Mouse (Mus musculus) CH12.LX (cell line): ENCODE measurements around the gene Map7d1. TPM values are rescaled to one million over a fixed set of nuclear protein-coding genes. Genes with fewer than 3 reads are reported as not detected.

ENCODE experiments used
- DNase-seq: peaks from one replicate; pipeline ENCODE4 v3.0.0-alpha.2; 2013; ENCODE audit errors: extremely low read depth
- H3K27ac ChIP-seq: 2 replicates; pipeline ENCODE4 v1.5.1; 2012; ENCODE audit warnings: low read depth, mild to moderate bottlenecking, control low read depth, moderate library complexity; ENCODE audit not compliant: insufficient read depth
- H3K27me3 ChIP-seq: replicated peaks from 2 replicates; pipeline ENCODE3; 2012; ENCODE audit warnings: inconsistent platforms
- H3K36me3 ChIP-seq, 2 experiments: replicated peaks in 1 of 2; 2 replicates each; pipeline versions ENCODE3 to v1.6.1; 2012; ENCODE audit warnings: inconsistent platforms in 1 of 2, low read length in 1 of 2, mild to moderate bottlenecking in 1 of 2, mixed read lengths in 1 of 2, moderate library complexity in 1 of 2; ENCODE audit not compliant: control insufficient read depth in 1 of 2, insufficient read depth in 1 of 2
- H3K4me1 ChIP-seq, 2 experiments: 2 replicates each; pipeline ENCODE4 v1.6.1; 2012; ENCODE audit warnings: inconsistent platforms in 1 of 2, moderate library complexity in 1 of 2; ENCODE audit not compliant: insufficient read depth in 2 of 2, control insufficient read depth in 1 of 2
- H3K4me2 ChIP-seq: 2 replicates; pipeline ENCODE4 v1.6.1; 2012; ENCODE audit warnings: low read depth, mild to moderate bottlenecking, control low read depth; ENCODE audit not compliant: poor library complexity, insufficient read depth, severe bottlenecking
- H3K4me3 ChIP-seq, 3 experiments: fragments of 150-350 bp in 1 of 3; sonication (generic) in 1 of 3; replicated peaks in 1 of 3; 2 replicates each; pipeline versions ENCODE3 to v1.5.1; 2011 to 2012; ENCODE audit warnings: low read depth in 2 of 3, low read length in 2 of 3, mild to moderate bottlenecking in 2 of 3, moderate library complexity in 2 of 3, control low read depth in 1 of 3, improper control_type of control experiment in 1 of 3, inconsistent platforms in 1 of 3, mixed read lengths in 1 of 3; ENCODE audit not compliant: poor library complexity in 1 of 3
- H3K79me2 ChIP-seq: replicated peaks from 2 replicates; pipeline ENCODE4 v1.6.1; 2012; ENCODE audit warnings: mild to moderate bottlenecking, moderate library complexity; ENCODE audit not compliant: control insufficient read depth, poor library complexity, insufficient read depth, severe bottlenecking; ENCODE audit errors: extremely low read depth
- H3K9ac ChIP-seq: 2 replicates; pipeline ENCODE4 v1.6.1; 2012; ENCODE audit warnings: low read depth, mild to moderate bottlenecking, control low read depth, moderate library complexity; ENCODE audit not compliant: insufficient read depth
- H3K9me3 ChIP-seq: replicated peaks from 2 replicates; pipeline ENCODE3; 2012; ENCODE audit warnings: low read length, inconsistent platforms, mixed read lengths
- BHLHE40 ChIP-seq: IDR thresholded peaks from 2 replicates; pipeline ENCODE4 v1.6.1; 2011; ENCODE audit warnings: mild to moderate bottlenecking, low read depth, low read length, improper control_type of control experiment
- CHD1 ChIP-seq: IDR thresholded peaks from 2 replicates; pipeline ENCODE4 v1.6.1; 2012; ENCODE audit warnings: low read depth, low read length, improper control_type of control experiment, inconsistent platforms
- CTCF ChIP-seq, 2 experiments: IDR thresholded peaks in 1 of 2; conservative IDR thresholded peaks in 1 of 2; 2 replicates each; pipeline ENCODE4 v1.5.1; 2011 to 2012; ENCODE audit warnings: low read depth in 2 of 2, low read length in 2 of 2, improper control_type of control experiment in 1 of 2, inconsistent platforms in 1 of 2, mild to moderate bottlenecking in 1 of 2, moderate library complexity in 1 of 2
- EP300 ChIP-seq: IDR thresholded peaks from 2 replicates; pipeline ENCODE4 v1.6.1; 2011; ENCODE audit warnings: low read length, improper control_type of control experiment
- GABPA ChIP-seq: IDR thresholded peaks from 2 replicates; pipeline ENCODE4 v1.6.1; 2012; ENCODE audit warnings: low read depth, low read length, improper control_type of control experiment, inconsistent platforms; ENCODE audit not compliant: insufficient replicate concordance
- IRF4 ChIP-seq: IDR thresholded peaks from 2 replicates; pipeline ENCODE4 v1.6.1; 2014; ENCODE audit warnings: low read depth, mild to moderate bottlenecking, inconsistent platforms, low read length, improper control_type of control experiment
- JUND ChIP-seq: conservative IDR thresholded peaks from 2 replicates; pipeline ENCODE4 v1.6.1; 2011; ENCODE audit warnings: low read depth, low read length, improper control_type of control experiment
- MAX ChIP-seq: IDR thresholded peaks from 2 replicates; pipeline ENCODE4 v1.6.1; 2011; ENCODE audit warnings: low read length, improper control_type of control experiment
- MXI1 ChIP-seq: IDR thresholded peaks from 2 replicates; pipeline ENCODE4 v1.6.1; 2011; ENCODE audit warnings: mild to moderate bottlenecking, low read depth, low read length, improper control_type of control experiment
- MYC ChIP-seq: IDR thresholded peaks from 2 replicates; pipeline ENCODE4 v1.6.1; 2011; ENCODE audit warnings: low read depth, mild to moderate bottlenecking, improper control_type of control experiment, low read length
- NELFE ChIP-seq: IDR thresholded peaks from 2 replicates; pipeline ENCODE4 v1.6.1; 2011; ENCODE audit warnings: low read depth, low read length, improper control_type of control experiment
- NRF1 ChIP-seq: IDR thresholded peaks from 2 replicates; pipeline ENCODE4 v1.6.1; 2014; ENCODE audit warnings: low read depth, mild to moderate bottlenecking, inconsistent platforms, low read length, improper control_type of control experiment, moderate library complexity
- SIN3A ChIP-seq: IDR thresholded peaks from 2 replicates; pipeline ENCODE4 v1.6.1; 2012; ENCODE audit warnings: low read length, improper control_type of control experiment, inconsistent platforms
- TBP ChIP-seq: conservative IDR thresholded peaks from 2 replicates; pipeline ENCODE4 v1.6.1; 2011; ENCODE audit warnings: low read depth, low read length, improper control_type of control experiment
- UBTF ChIP-seq: IDR thresholded peaks from 2 replicates; pipeline ENCODE4 v1.6.1; 2012; ENCODE audit warnings: low read depth, mild to moderate bottlenecking, inconsistent platforms, low read length, improper control_type of control experiment, moderate library complexity
- ZC3H11A ChIP-seq: IDR thresholded peaks from 2 replicates; pipeline ENCODE4 v1.6.1; 2012; ENCODE audit warnings: low read depth, mild to moderate bottlenecking, inconsistent platforms, low read length, improper control_type of control experiment
- ZNF384 ChIP-seq: IDR thresholded peaks from 2 replicates; pipeline ENCODE4 v1.6.1; 2012; ENCODE audit warnings: low read depth, low read length, improper control_type of control experiment, inconsistent platforms
- dilution Hi-C: fragments of 300-500 bp; cut with MboI; formaldehyde crosslinking; loops from 2 replicates; pipeline ENCODE4 v1.14.3; 2020; ENCODE audit warnings: low sequenced_read_pairs; ENCODE audit not compliant: extremely low pct_unique_long_range_greater_than_20kb, extremely low pct_ligation_motif_present
- in situ Hi-C: fragments of 300-500 bp; cut with MboI; formaldehyde crosslinking; loops from 3 replicates; pipeline ENCODE4 v1.14.3; 2019; ENCODE audit warnings: low sequenced_read_pairs, low pct_ligation_motif_present, low pct_unique_long_range_greater_than_20kb, mixed read lengths
- polyA plus RNA-seq: library from polyadenylated mRNA; unstranded; fragments of >175 nt; gene quantifications from 2 replicates; pipeline ENCODE4 v1.2.1, GENCODE M21; 2012; ENCODE audit warnings: low read depth; ENCODE audit not compliant: insufficient read length
- total RNA-seq, 2 experiments: library from RNA; depleted of rRNA; stranded (reverse); fragments of 300-350 nt in 1 of 2; fragments of >200 nt in 1 of 2; gene quantifications; 2 replicates each; pipeline ENCODE4 v1.2.3; 2012 to 2014

Map7d1 gene
- total and polyA plus RNA-seq, 3 experiments = 12.5 to 62.2 (median 17.9) TPM

DNA sequence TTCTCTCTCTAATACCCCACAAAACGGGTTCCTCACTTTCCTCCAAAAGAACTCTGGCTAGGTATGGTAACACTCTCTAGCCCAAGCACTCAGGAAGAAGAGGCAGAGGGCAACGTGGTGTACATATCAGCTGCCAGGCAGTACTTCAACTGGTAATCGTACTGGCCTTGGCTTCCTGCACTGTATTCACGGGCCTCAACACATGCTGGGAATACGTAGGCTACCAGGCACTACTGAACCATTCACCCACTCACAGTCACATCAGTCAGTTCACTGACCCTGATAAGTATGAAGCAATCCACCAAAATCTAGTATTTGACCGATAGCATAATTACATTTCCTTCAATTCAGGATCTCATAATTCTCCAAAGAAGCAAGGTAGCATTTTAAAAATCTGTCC is 56.6 kb downstream of the Map7d1 start:
- Histone ChIP-seq H3K4me2 (peak overlapping the region; percentile 98), H3K79me2 (peaks cover 71% of the 10 kb centered on the region), H3K9me3 (no peaks in the 10 kb centered on the region), H3K27me3 (no peaks in the 10 kb centered on the region), H3K4me1 (peaks cover 6 to 49% of the 10 kb centered on the region in 2 experiments), H3K9ac (peak overlapping the region; percentile 93), H3K4me3 (peak overlapping the region; percentile 66 to 87 (median 71)), H3K27ac (peak overlapping the region; percentile 47; the same call in 1 of the 2 replicates), H3K36me3 (peaks cover 16 to 37% of the 10 kb centered on the region in 2 experiments)
- in situ Hi-C loops = no loop called here
- DNase-seq = no peak
- dilution Hi-C loops = no loop called here
- TF ChIP-seq NRF1 = no peak
- no peak for TF ChIP-seq EP300
- no peak for TF ChIP-seq UBTF
- TF ChIP-seq GABPA = no peak

DNA sequence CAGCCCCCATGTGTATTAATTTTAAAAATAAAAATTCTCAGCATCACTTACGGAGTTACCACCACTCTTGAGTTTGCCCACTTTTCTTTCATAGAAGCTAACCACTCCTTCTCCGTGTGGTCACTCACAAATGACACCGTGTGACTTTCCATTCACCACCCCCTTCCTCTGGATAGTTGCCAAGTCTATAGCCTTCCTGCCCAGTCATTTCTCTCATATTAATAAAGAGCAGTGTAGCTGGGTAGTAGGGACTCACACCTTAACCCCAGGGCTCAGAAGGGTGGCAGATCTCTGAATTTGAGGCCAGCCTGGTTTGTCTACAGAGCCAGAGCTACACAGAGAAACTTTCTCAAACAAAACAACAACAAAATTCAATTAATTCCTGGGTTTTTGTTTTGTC is 58.7 kb downstream of the Map7d1 start:
- Histone ChIP-seq H3K4me3 (no peak overlapping the region), H3K27ac (no peak overlapping the region), H3K36me3 (peaks cover 30 to 57% of the 10 kb centered on the region in 2 experiments), H3K9ac (peak overlapping the region; percentile 93; the same call in 1 of the 2 replicates), H3K9me3 (no peaks in the 10 kb centered on the region), H3K4me2 (peak overlapping the region; percentile 98), H3K79me2 (peaks cover 92% of the 10 kb centered on the region), H3K4me1 (peaks cover 3 to 38% of the 10 kb centered on the region in 2 experiments), H3K27me3 (no peaks in the 10 kb centered on the region)
- TF ChIP-seq NELFE = no peak
- TF ChIP-seq CHD1 = 0 out of 2 replicates have a peak, but pooled peaks have one; percentile 70
- TF ChIP-seq SIN3A = peak; percentile 64; the same call in 1 of the 2 replicates
- 0 out of 2 replicates have a peak, but pooled peaks have one; percentile 24 for TF ChIP-seq BHLHE40
- TF ChIP-seq IRF4 = peak; percentile 48; the same call in 1 of the 2 replicates
- no peak for TF ChIP-seq MAX
- peak; percentile 27; the same call in 1 of the 2 replicates for TF ChIP-seq EP300
- in situ Hi-C loops (no loop called here), dilution Hi-C loops (no loop called here)
- DNase-seq = no peak

DNA sequence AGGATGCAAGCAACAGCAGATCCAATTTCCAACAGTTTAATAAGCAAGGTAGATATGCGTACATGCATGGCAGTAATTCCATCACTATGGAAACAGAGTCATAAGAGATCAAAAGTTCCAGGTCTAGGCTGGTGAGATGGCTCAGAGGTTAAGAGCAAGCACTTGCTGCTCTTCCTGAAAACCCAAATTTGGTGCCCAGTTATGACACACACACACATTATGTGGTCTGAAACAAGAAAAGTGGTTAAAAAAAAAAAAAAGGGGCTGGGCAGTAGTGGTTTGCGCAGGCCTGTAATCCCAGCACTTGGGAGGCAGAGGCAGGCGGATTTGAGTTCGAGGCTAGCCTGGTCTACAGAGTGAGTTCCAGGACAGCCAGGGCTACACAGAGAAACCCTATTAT is 61.2 kb downstream of the Map7d1 start:
- dilution Hi-C loops (no loop called here), in situ Hi-C loops (no loop called here)
- Histone ChIP-seq H3K4me2 (no peak overlapping the region), H3K79me2 (peaks cover 99% of the 10 kb centered on the region), H3K9me3 (no peaks in the 10 kb centered on the region), H3K27me3 (no peaks in the 10 kb centered on the region), H3K36me3 (peaks cover 35 to 72% of the 10 kb centered on the region in 2 experiments), H3K4me3 (no peak overlapping the region), H3K4me1 (peaks cover 3 to 39% of the 10 kb centered on the region in 2 experiments), H3K27ac (no peak overlapping the region), H3K9ac (no peak overlapping the region)
- TF ChIP-seq MXI1 (no peak), CTCF (conservative IDR thresholded peaks at IDR 0.05 in 1 of 2, IDR thresholded peaks at IDR 0.05 in 1 of 2; ENCODE audit: low read depth in 2 of 2, low read length in 2 of 2) (no peak), JUND (no peak), ZC3H11A (no peak), GABPA (no peak), CHD1 (no peak), MYC (no peak), TBP (no peak), ZNF384 (peak; percentile 50; the same call in 1 of the 2 replicates)
- no peak for DNase-seq
